Mouse (Mus musculus) right cerebral cortex, adult 18-20 months (tissue): ENCODE data around the gene Stk11ip.

Experiments used
- DNase-seq: peaks from one replicate; pipeline ENCODE4 v3.0.0; 2022; ENCODE audit warnings: mixed read lengths

Gene Stk11ip

GRCm38 (mm10) chr1:75521321-75522031 lies at the start of gene Stk11ip:
Gene Stk11ip, plus strand, starts transcription at chr1:75521529.
- DNase-seq: peak; percentile 91

DNA sequence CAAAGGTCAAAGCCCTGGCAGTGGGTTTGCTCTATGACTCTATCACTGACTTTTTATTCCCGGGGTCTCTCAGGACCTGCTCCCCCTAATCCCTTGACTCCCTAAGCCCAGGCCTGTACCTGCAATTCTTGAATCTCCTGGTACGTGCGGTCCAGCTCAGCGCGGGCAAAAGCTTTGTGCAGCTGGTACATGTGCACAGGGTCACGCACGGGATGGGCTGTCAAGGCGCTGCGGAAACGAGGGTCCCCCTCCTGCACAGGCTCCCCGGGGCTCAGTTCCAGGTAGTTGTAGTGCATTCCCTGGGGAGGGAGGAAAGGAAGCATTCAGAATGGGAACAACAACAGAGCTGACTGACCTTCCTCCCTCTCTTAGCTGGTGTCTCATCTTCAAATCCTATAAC lies 44.9 kb upstream of the Stk11ip start:
- DNase-seq: no peak

DNA sequence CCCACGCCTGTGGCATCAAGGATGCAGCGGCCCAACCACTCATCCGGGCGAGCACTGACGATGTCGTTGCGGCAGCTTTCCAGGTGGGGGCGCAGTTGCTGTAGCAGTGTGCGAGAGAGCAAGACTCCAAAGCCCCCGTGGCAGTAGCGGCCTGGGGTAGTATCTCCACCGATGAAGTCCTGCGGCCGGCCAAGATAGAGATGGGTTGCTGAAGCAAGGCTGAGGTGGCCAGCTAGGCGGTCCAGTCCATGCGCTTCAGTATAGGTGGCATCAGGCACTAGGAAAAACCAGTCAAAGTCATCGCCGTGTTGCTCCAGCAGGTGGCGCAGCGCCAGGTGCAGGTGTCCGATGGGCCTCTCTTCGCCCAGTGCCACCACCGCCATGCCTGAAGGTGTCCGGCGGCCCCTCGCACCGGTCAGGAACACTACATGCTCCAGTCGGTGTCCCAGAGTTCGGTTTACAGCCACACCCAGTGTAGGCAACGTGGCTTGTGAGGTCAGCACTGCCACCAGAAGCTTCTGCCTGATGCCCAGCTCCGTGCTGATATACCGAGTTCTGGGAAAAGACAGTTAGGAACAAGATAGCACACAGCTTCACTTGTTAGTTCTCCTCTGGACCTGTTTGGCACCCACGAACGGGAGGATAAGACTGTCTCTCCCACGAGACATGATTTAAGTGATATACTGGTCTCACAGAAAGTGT lies 43.9 kb upstream of the Stk11ip start:
- DNase-seq: peak; percentile 85

DNA sequence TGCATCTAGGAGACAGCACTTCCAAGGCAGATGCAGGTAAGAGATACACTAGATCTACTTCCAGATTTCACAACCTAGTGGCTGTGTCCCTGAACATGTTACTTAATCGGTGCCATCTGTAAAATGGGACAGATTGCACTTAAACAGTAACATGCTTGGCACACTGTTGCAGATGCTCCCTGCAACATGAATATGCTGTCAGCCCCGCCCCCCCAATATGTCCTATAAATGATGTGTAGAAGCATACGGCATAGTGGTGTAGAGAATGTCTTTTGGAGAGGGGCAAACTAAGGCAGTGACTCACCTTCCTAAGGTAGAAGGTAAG lies 43.4 kb upstream of the Stk11ip start:
- no peak for DNase-seq

DNA sequence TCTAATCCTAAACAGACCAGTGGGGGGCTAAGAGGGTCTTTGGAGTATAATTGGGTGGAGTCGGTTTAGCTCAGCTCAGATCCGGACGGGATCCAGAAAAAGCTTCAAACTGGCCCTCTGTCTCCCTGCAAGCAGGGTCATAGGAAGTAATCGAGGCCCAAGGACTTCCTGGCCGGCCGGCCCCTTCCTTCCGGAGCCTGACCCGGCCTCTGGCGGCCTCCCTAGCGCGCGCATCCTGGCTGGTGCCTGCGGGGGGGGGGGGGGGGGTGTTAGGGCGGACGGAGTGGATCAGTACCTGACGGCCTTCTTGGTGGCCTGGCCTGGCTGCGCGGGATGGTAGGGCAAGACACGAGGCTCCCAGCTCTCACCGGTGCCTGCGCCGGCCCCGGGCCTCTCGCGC lies 42.8 kb upstream of the Stk11ip start:
- no peak for DNase-seq

- DNase-seq: peak; percentile 98
These were observed 42.3 kb upstream of the Stk11ip start, which contains the start of the genes Chpf and Tmem198 for GRCm38 (mm10) chr1:75478916-75479634. Gene Chpf, minus strand, starts transcription at chr1:75479307. Gene Tmem198, plus strand, starts transcription at chr1:75479532.

DNA sequence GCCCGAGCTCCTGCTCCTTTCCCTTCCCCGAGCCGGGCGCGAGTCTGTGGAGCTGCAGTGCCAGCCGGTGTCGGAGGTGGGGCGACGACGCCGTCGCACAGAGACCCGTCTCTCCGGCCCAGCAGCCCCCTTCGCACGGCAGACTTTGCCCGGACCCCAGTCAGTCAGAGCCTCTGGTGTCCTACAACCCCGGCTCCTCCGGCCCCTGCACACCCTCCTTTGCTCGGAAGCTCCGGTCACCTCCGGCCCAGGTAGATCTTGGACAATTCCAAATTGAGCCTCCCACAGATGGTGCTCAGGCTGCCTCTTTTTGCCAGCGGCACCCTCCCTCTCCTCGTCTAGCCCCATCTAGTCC lies 41.7 kb upstream of the Stk11ip start:
- no peak for DNase-seq

GRCm38 (mm10) chr1:75480036-75480435 lies 41.3 kb upstream of the Stk11ip start:
- DNase-seq: no peak

GRCm38 (mm10) chr1:75480735-75481134 lies 40.6 kb upstream of the Stk11ip start:
- DNase-seq: no peak

GRCm38 (mm10) chr1:75486561-75486960 lies 34.8 kb upstream of the Stk11ip start:
- no peak for DNase-seq

DNA sequence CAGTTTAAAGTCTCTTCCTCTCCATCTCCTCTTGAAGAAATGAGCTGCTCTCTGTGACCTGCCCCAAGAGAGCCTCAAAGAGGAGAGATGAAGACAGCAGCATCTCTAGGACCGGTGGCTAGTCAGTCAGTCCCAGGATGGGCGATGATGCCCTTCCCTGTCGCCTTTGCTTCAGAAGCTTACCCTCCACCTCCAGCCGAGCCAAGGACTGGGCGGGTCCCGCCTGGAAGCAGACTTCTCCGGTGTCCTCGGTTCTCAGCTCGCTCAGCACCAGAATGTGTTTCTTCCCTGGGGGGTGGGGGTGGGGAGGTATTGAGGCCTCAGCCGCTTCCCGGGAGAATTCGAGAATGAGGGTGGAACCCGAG lies 34.3 kb upstream of the Stk11ip start:
- DNase-seq: no peak

- peak; percentile 73 for DNase-seq
These were observed 33.7 kb upstream of the Stk11ip start for GRCm38 (mm10) chr1:75487405-75488161.

DNA sequence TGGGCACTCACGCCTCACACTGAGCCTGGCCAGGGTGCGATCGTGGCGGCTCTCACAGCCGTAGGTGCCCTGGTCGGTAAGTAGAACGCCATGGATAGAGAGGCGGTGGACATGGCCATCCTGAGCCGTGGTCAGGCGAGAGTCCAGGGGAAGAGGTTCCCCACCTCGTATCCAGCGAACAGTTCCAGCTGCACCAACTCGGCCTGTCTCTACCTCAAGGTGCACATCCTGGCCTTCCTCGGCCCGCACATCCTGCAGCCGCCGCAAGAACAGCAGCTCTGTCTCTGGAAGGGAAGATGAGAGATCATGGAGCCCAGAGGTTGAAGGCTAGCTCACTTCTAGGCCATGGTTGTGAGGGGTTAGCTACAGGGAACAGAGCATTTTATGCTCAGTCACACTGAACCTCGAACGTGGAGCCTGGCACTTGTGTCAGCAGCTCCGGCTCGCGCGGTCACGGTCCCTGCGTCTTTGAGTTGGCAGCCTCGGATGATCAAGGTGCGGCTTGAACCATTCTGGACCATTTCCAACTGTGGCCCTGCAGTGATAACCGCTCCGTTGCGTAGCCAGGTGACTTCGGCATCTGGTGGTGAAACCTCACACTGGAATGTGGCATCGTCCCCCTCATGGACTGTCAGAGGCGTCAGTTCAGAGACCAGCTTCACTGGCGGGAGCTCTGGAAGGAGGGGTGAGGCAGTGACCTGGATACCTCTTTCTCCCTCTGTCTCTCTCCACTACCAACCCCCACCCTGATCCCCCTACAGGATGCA lies 30.4 kb upstream of the Stk11ip start:
- no peak for DNase-seq

DNA sequence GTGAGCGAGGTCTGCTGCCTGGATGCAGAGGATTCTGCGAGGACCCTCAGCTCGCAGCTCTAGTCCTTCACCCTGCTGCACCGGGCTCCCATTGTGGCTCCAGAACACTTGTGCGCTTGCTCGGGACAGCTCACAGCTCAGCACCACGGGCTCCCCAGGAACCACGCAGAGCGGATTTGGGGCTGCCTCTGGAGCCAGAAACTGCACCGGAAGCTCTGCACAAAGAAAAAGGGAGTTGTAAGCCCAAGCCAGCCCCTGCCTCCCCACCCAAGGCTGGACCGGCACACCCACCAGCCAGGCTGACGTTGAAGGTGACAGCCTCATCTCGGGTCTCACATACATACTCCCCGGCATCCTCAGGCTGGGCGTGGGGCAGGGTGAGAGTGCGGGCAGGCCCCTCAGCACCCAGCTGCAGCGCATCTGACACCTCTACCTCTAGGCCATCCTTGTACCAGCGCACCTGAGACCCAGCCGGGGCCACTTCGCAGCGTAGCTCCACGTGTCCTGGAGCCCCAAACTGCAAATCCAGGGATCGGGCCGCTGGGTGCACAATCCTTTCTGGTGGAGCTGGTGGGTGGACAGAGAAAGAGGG lies 28.7 kb upstream of the Stk11ip start:
- DNase-seq: no peak

- DNase-seq: peak; percentile 60
These were observed 26.3 kb upstream of the Stk11ip start for GRCm38 (mm10) chr1:75494878-75495548.

- DNase-seq: no peak
These were observed 22.4 kb upstream of the Stk11ip start for GRCm38 (mm10) chr1:75498897-75499296.

DNA sequence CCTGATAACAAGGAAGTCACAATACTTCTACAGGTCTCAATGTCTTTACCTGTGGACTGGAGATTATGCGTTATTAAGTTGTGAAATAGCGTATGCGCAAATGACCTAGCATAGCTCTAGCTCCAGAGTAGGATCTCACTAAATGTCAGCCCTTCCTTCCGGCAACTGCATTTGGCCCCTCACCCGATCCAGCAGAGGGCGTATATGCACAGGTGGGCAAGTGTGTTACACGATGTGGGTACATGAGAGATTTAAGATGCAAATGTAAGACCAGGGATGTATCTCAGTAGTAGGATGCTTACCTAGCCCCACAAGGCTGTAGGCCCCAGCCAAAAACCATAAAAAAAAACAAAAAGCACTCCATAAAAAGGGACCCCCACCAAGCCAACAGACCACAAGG lies 21.9 kb upstream of the Stk11ip start:
- DNase-seq: no peak

DNA sequence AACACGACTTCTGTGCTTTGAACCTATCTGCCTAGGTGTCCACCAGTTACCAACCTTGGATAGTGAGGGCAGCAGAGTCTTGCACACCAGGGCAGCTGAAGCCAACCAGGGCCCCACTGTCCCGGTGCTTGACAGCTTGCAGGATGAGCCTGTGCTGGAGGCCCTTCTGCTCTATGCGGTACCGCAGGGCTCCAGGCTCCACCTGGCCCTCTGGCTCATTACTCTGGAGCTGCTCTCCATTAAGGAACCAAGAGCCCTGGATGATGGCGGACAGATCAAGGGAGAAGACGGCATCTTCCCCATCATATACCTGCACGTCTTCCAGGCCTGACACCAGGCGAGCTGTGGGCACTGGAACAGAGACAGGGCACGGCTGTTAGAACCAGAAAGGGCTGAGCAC lies 19.4 kb upstream of the Stk11ip start:
- no peak for DNase-seq

DNA sequence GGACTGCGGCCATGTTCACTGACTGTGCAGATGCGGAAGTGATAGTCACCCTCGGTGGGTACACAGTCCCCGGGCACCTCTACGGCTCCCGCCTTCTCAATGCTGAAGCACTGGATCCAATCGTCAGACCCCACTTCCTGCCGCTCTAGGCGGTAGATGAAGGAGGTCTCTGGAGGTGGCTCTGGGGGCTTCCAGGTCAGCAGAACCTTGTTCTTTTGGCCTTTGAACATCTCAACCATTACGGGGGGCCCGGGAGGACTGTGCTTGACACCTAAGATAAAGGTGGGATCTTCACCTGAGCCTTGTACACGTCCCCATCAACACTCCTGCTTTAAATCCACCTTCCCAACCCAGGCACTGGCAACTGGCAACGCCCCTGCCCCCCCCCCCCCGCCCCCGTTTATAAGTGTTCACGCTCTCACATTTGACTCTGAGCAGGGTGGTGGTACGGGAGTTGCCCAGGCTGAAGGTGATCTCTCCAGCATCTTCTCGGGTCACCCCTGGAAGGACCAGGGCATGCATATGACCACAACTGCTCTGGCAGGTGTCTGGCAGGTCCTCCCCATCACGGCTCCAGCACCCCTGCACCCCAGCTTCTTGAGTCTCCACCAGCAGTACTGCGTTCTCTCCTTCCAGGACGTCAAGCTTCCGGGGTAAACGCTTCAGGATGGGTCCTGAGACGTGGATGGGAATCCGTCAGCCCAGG lies 18.2 kb upstream of the Stk11ip start:
- DNase-seq: no peak

- DNase-seq: no peak
These were observed 17.7 kb upstream of the Stk11ip start for GRCm38 (mm10) chr1:75503651-75503980.
